Mouse (Mus musculus): ENCODE data around the gene Nfia. TPM values are rescaled to one million over a fixed set of nuclear protein-coding genes. Genes with fewer than 3 reads are reported as not detected.

Gene Nfia
- polyA plus RNA-seq, 1 experiment from 2014 or later: 42.1 TPM

DNA sequence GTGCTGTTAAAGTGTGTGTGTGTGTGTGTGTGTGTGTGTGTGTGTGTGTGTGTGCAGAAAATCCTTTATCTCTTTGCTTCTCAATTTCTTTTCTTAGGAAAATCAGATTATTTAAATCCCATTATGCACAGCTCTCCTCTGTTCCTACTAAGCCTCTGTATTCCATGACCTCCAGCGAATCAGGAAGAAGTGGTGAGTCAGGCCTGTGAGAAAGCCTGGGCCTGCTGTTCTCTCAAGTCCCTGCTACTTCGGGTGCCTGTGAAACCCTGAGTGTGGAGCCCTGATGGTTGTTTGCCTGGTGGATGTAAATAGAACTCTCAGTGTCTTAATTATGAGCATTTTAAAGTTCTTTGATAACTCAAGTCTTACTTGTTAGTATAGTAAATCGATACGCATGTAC is 53.3 kb downstream of the Nfia start:
- Histone ChIP-seq H3K36me3 (ENCODE audit: control insufficient read depth, insufficient read depth, low read length) (no peaks in the 10 kb centered on the region), H3K27me3 (replicated peaks; ENCODE audit: control insufficient read depth, insufficient read depth, low read length) (no peaks in the 10 kb centered on the region), H3K9ac (ENCODE audit: low read length) (no peak overlapping the region), H3K27ac (ENCODE audit: low read depth) (no peak overlapping the region), H3K9me3 (ENCODE audit: control insufficient read depth, low read length) (no peaks in the 10 kb centered on the region), H3K4me1 (replicated peaks; ENCODE audit: control insufficient read depth, insufficient read depth, low read length) (no peaks in the 10 kb centered on the region; the same call in 1 of the 2 replicates), H3K4me2 (ENCODE audit: low read length) (no peak overlapping the region), H3K4me3 (ENCODE audit: low read depth, low read length) (no peak overlapping the region)
- DNase-seq (ENCODE audit: low spot score) (peak; percentile 25), ATAC-seq (replicated peaks; ENCODE audit: low FRiP score, low TSS enrichment, low read depth) (no peak)
- 73% methylated on average over 4 of the region's 4 CpGs for WGBS

GRCm38 (mm10) chr4:97827115-97827514 is 54.6 kb downstream of the Nfia start:
- H3K36me3 ChIP-seq (ENCODE audit: control insufficient read depth, insufficient read depth, low read length): 0 out of 2 replicates have a peak, but pooled peaks cover 2% of the 10 kb centered on the region
- no peak overlapping the region for H3K9ac ChIP-seq (ENCODE audit: low read length)
- no peak overlapping the region for H3K27ac ChIP-seq (ENCODE audit: low read depth)
- H3K9me3 ChIP-seq (ENCODE audit: control insufficient read depth, low read length): no peaks in the 10 kb centered on the region
- no peak overlapping the region for H3K4me2 ChIP-seq (ENCODE audit: low read length)
- DNase-seq (ENCODE audit: low spot score) (no peak), ATAC-seq (replicated peaks; ENCODE audit: low FRiP score, low TSS enrichment, low read depth) (no peak)
- H3K4me3 ChIP-seq (ENCODE audit: low read depth, low read length): no peak overlapping the region
- no peaks in the 10 kb centered on the region; the same call in 1 of the 2 replicates for H3K4me1 ChIP-seq (replicated peaks; ENCODE audit: control insufficient read depth, insufficient read depth, low read length)
- 64% methylated on average over 6 of the region's 6 CpGs for WGBS
- no peaks in the 10 kb centered on the region for H3K27me3 ChIP-seq (replicated peaks; ENCODE audit: control insufficient read depth, insufficient read depth, low read length)

GRCm38 (mm10) chr4:97828579-97828978 is 56.0 kb downstream of the Nfia start:
- H3K27ac ChIP-seq (ENCODE audit: low read depth): no peak overlapping the region
- no peak for DNase-seq (ENCODE audit: low spot score)
- H3K4me2 ChIP-seq (ENCODE audit: low read length): no peak overlapping the region
- H3K4me3 ChIP-seq (ENCODE audit: low read depth, low read length): no peak overlapping the region
- H3K4me1 ChIP-seq (replicated peaks; ENCODE audit: control insufficient read depth, insufficient read depth, low read length): no peaks in the 10 kb centered on the region; the same call in 1 of the 2 replicates
- H3K36me3 ChIP-seq (ENCODE audit: control insufficient read depth, insufficient read depth, low read length): 0 out of 2 replicates have a peak, but pooled peaks cover 2% of the 10 kb centered on the region
- WGBS: 8% methylated on average over 1 of the region's 1 CpGs
- ATAC-seq (replicated peaks; ENCODE audit: low FRiP score, low TSS enrichment, low read depth): no peak
- H3K9ac ChIP-seq (ENCODE audit: low read length): no peak overlapping the region
- H3K27me3 ChIP-seq (replicated peaks; ENCODE audit: control insufficient read depth, insufficient read depth, low read length): no peaks in the 10 kb centered on the region
- H3K9me3 ChIP-seq (ENCODE audit: control insufficient read depth, low read length): no peaks in the 10 kb centered on the region

- no peak for ATAC-seq (replicated peaks; ENCODE audit: low FRiP score, low TSS enrichment, low read depth)
- Histone ChIP-seq H3K27ac (ENCODE audit: low read depth) (no peak overlapping the region), H3K36me3 (ENCODE audit: control insufficient read depth, insufficient read depth, low read length) (0 out of 2 replicates have a peak, but pooled peaks cover 2% of the 10 kb centered on the region), H3K4me2 (ENCODE audit: low read length) (no peak overlapping the region), H3K4me3 (ENCODE audit: low read depth, low read length) (no peak overlapping the region), H3K27me3 (replicated peaks; ENCODE audit: control insufficient read depth, insufficient read depth, low read length) (no peaks in the 10 kb centered on the region), H3K4me1 (replicated peaks; ENCODE audit: control insufficient read depth, insufficient read depth, low read length) (no peaks in the 10 kb centered on the region; the same call in 1 of the 2 replicates), H3K9ac (ENCODE audit: low read length) (no peak overlapping the region), H3K9me3 (ENCODE audit: control insufficient read depth, low read length) (no peaks in the 10 kb centered on the region)
- DNase-seq (ENCODE audit: low spot score): no peak
- 88% methylated on average over 11 of the region's 12 CpGs for WGBS
Observed at GRCm38 (mm10) chr4:97829336-97830050, 57.0 kb downstream of the Nfia start.

DNA sequence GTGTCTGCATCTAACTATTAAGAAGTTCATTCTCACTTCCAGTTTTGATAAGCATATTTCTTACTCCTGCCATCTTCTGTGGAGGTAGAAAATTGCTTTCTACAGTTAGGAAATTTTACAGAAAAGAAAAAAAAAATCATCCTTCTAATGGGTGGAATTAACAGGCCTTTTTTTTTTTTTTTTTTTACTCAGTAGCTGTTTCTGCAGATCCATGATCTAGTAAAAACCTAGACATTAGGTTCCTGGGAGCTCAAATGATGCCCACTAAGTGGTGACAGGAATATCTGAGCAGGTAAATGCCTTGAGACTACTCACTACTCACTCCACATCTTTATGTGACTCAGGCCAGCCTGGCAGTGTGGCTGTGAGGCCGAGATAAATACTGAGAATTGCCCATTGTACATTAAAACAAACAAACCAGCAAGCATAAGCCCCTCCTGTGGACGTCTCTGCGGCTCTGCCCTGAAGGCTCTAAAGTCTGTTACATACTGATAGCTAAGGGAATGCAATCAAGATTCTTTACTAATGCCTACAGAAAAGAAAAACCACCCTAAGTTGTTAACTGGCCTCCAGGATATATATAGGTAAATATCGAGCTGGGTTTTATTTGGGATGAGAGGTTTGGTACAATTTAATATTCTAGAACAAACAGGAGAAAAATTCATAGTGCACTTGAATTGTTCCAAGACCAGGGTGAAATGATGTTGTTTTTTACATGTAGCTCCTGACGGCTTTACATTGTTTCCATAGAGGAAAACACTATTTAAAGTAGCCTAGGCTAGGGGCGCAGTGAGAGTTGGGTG is 57.7 kb downstream of the Nfia start:
- 57% methylated on average over 6 of the region's 6 CpGs for WGBS
- DNase-seq (ENCODE audit: low spot score): no peak
- no peaks in the 10 kb centered on the region for H3K9me3 ChIP-seq (ENCODE audit: control insufficient read depth, low read length)
- H3K36me3 ChIP-seq (ENCODE audit: control insufficient read depth, insufficient read depth, low read length): 0 out of 2 replicates have a peak, but pooled peaks cover 2% of the 10 kb centered on the region
- H3K4me1 ChIP-seq (replicated peaks; ENCODE audit: control insufficient read depth, insufficient read depth, low read length): no peaks in the 10 kb centered on the region; the same call in 1 of the 2 replicates
- H3K27ac ChIP-seq (ENCODE audit: low read depth): no peak overlapping the region
- no peaks in the 10 kb centered on the region for H3K27me3 ChIP-seq (replicated peaks; ENCODE audit: control insufficient read depth, insufficient read depth, low read length)
- H3K4me2 ChIP-seq (ENCODE audit: low read length): no peak overlapping the region
- no peak overlapping the region for H3K4me3 ChIP-seq (ENCODE audit: low read depth, low read length)
- ATAC-seq (replicated peaks; ENCODE audit: low FRiP score, low TSS enrichment, low read depth): no peak
- H3K9ac ChIP-seq (ENCODE audit: low read length): no peak overlapping the region

DNA sequence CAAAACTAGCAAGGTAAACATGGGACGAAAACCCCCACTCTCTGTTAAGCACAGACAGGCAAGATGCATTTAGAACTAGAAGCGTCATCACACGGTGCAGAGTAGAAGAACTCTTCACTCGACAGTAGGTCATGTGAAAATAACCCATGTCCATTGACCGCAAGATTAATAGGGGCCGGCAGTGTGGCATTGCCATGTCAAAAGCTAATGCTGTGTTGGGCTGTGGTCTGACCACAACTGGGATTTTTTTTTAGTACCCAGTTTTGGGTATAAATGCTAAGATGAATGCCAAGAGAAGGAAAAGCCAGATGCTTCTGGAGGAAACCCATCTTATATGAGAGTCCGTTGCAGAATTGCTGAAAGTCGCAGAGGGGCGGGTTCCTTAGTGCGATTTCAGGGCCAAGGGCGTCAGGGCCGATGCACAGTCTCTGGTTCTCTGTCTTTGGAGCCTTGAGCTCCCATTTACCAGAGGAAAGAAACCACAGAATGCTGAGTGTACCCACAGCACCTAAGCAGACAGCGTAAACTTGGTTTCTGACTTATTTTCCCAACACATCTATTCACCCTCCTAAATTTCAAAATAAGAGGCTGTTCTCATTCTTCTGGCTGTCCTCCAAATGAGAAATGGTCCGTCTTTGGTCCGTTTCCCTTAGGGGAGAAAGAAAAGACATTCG is 58.5 kb downstream of the Nfia start:
- Histone ChIP-seq H3K36me3 (ENCODE audit: control insufficient read depth, insufficient read depth, low read length) (0 out of 2 replicates have a peak, but pooled peaks cover 2% of the 10 kb centered on the region), H3K27me3 (replicated peaks; ENCODE audit: control insufficient read depth, insufficient read depth, low read length) (no peaks in the 10 kb centered on the region), H3K4me3 (ENCODE audit: low read depth, low read length) (no peak overlapping the region), H3K9ac (ENCODE audit: low read length) (no peak overlapping the region), H3K9me3 (ENCODE audit: control insufficient read depth, low read length) (no peaks in the 10 kb centered on the region), H3K4me1 (replicated peaks; ENCODE audit: control insufficient read depth, insufficient read depth, low read length) (no peaks in the 10 kb centered on the region; the same call in 1 of the 2 replicates), H3K27ac (ENCODE audit: low read depth) (no peak overlapping the region), H3K4me2 (ENCODE audit: low read length) (no peak overlapping the region)
- ATAC-seq (replicated peaks; ENCODE audit: low FRiP score, low TSS enrichment, low read depth) (no peak), DNase-seq (ENCODE audit: low spot score) (no peak)
- 91% methylated on average over 16 of the region's 16 CpGs for WGBS

- Histone ChIP-seq H3K4me3 (ENCODE audit: low read depth, low read length) (no peak overlapping the region), H3K9ac (ENCODE audit: low read length) (no peak overlapping the region), H3K4me2 (ENCODE audit: low read length) (no peak overlapping the region), H3K9me3 (ENCODE audit: control insufficient read depth, low read length) (no peaks in the 10 kb centered on the region), H3K27ac (ENCODE audit: low read depth) (no peak overlapping the region), H3K4me1 (replicated peaks; ENCODE audit: control insufficient read depth, insufficient read depth, low read length) (no peaks in the 10 kb centered on the region; the same call in 1 of the 2 replicates), H3K36me3 (ENCODE audit: control insufficient read depth, insufficient read depth, low read length) (0 out of 2 replicates have a peak, but pooled peaks cover 2% of the 10 kb centered on the region), H3K27me3 (replicated peaks; ENCODE audit: control insufficient read depth, insufficient read depth, low read length) (no peaks in the 10 kb centered on the region)
- WGBS: 89% methylated on average over 7 of the region's 7 CpGs
- DNase-seq (ENCODE audit: low spot score) (no peak), ATAC-seq (replicated peaks; ENCODE audit: low FRiP score, low TSS enrichment, low read depth) (no peak)
Observed at GRCm38 (mm10) chr4:97831611-97832278, 59.2 kb downstream of the Nfia start.

DNA sequence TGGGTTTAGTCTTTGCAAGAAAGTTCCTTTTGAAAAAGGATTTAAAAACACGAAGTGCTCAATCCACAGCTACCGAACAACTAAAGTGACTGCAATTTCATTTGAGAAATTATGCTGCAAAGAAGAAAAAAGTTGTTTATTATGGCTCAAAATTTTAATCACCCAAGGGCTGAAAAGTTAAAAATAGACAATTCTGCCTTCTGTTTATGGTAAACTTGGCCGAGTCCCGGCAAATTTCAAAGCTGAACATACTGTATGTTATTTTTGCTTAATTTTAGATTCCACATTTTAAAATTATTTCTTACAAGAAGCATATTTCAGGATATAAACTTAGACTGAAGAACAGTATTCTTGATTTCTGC is 59.7 kb downstream of the Nfia start:
- Histone ChIP-seq H3K4me3 (ENCODE audit: low read depth, low read length) (no peak overlapping the region), H3K27me3 (replicated peaks; ENCODE audit: control insufficient read depth, insufficient read depth, low read length) (no peaks in the 10 kb centered on the region), H3K9me3 (ENCODE audit: control insufficient read depth, low read length) (no peaks in the 10 kb centered on the region), H3K4me1 (replicated peaks; ENCODE audit: control insufficient read depth, insufficient read depth, low read length) (peaks cover 2% of the 10 kb centered on the region; the same call in 1 of the 2 replicates), H3K4me2 (ENCODE audit: low read length) (no peak overlapping the region), H3K36me3 (ENCODE audit: control insufficient read depth, insufficient read depth, low read length) (0 out of 2 replicates have a peak, but pooled peaks cover 2% of the 10 kb centered on the region), H3K9ac (ENCODE audit: low read length) (no peak overlapping the region), H3K27ac (ENCODE audit: low read depth) (no peak overlapping the region)
- ATAC-seq (replicated peaks; ENCODE audit: low FRiP score, low TSS enrichment, low read depth) (no peak), DNase-seq (ENCODE audit: low spot score) (no peak)
- WGBS: 86% methylated on average over 4 of the region's 4 CpGs
